Mouse (Mus musculus) brain, adult 10 weeks (tissue): ENCODE results near the gene H60b. TPM values are rescaled to one million over a fixed set of nuclear protein-coding genes. Genes with fewer than 3 reads are reported as not detected.

Experiments
- polyA plus RNA-seq: library from polyadenylated mRNA; stranded (reverse); fragments of 350-450 nt; fragmentation: Illumina TruSeq; extraction: RNeasy Lipid Tissue Mini Kit (QIAGEN cat#74804); gene quantifications from one replicate; pipeline ENCODE4 v1.2.3, GENCODE M21; 2015; ENCODE audit warnings: low read depth, low replicate concordance

Gene H60b
- polyA plus RNA-seq, result 1.8 TPM

GRCm38 (mm10) chr10:22158310-22158999, at the start of gene H60b, which contains the start of gene Raet1e:
Gene H60b (plus strand): TSS chr10:22158586.
Gene Raet1e (plus strand): TSS chr10:22158569.

GRCm38 (mm10) chr10:22149073-22149690, 9.2 kb upstream of the H60b start, which contains the start of gene E030030I06Rik:
Gene E030030I06Rik (minus strand): TSS chr10:22149270.

Other genes starting within 250 kb of the H60b start
- gene 4930444G20Rik, start 90.5 kb upstream of the H60b start, polyA plus RNA-seq, result not detected
- gene E030030I06Rik, start 9.3 kb upstream of the H60b start, polyA plus RNA-seq, result 0.49 TPM
- gene Raet1e, start within 50 bp of the H60b start, polyA plus RNA-seq, result not detected
- gene Raet1d, start 202.0 kb downstream of the H60b start, polyA plus RNA-seq, result 0.61 TPM